Mouse (Mus musculus): Measurements from ENCODE around the gene Tmed4. TPM values are rescaled to one million over a fixed set of nuclear protein-coding genes. Genes with fewer than 3 reads are reported as not detected.

Gene Tmed4
- polyA plus RNA-seq, 2 experiments = 108 to 137 TPM

DNA sequence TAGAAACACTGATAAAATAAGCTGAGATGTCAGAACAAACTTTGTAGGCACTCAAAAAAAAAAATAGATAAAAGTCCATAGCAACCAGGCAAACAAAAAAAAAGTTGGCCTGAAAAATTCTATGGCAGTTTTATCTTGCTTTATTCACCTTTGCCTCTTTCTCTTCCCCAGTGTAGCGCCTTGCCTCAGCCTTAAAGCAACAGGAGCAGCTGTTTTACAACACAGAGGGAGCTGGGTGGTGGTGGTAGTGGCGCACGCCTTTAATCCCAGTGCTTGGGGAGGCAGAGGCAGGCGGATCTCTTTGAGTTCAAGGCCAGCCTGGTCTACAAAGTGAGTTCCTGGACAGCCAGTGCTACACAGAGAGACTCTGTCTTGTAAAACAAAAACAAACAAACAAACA is 41.6 kb downstream of the Tmed4 start:
- no peak for TF ChIP-seq POLR2A (IDR thresholded peaks at IDR 0.05; ENCODE audit: borderline replicate concordance, extremely low read depth, insufficient read depth, insufficient read length)
- no peak for DNase-seq (ENCODE audit: low spot score)
- Histone ChIP-seq H3K4me1 (ENCODE audit: control insufficient read depth, insufficient read depth, low read length) (no peaks in the 10 kb centered on the region), H3K27ac (replicated peaks; ENCODE audit: low read depth, low read length) (no peak overlapping the region), H3K9me3 (ENCODE audit: control insufficient read depth, low read length) (no peaks in the 10 kb centered on the region), H3K9ac (ENCODE audit: low read depth, low read length, severe bottlenecking) (no peak overlapping the region), H3K4me3 (replicated peaks; ENCODE audit: low read length) (no peak overlapping the region), H3K4me2 (replicated peaks; ENCODE audit: low read depth, low read length, severe bottlenecking) (no peak overlapping the region), H3K36me3 (ENCODE audit: control insufficient read depth, insufficient read depth, low read length) (no peaks in the 10 kb centered on the region), H3K27me3 (ENCODE audit: control insufficient read depth, insufficient read depth, low read length) (no peaks in the 10 kb centered on the region)
- 85% methylated on average over 4 of the region's 4 CpGs for WGBS
- ATAC-seq (ENCODE audit: low FRiP score, low read depth) = no peak

DNA sequence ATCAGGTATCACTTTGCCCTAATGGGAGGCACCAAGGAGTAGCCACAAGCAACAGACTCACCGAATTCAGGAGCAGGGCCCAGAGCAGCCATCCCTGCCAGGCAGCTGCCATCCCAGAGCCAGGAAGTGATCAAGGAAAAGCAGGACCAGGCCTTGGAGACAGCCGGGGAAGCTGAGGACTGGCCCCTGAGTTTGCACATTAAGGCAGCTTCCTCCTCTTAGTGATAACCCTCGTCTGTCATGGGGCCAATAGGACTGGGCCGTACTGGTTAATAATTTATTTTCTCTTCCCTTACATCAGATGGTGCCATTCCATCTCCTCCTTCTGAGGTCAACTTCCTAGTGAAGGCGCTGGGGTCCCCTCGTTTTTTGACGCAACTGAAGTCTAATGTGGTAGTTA is 44.7 kb downstream of the Tmed4 start, which contains the start of gene Npc1l1:
TSS of gene Npc1l1 (minus strand) at position 132 of the 400 bp plus-strand sequence.
- no peaks in the 10 kb centered on the region for H3K36me3 ChIP-seq (ENCODE audit: control insufficient read depth, insufficient read depth, low read length)
- H3K9me3 ChIP-seq (ENCODE audit: control insufficient read depth, low read length) = no peaks in the 10 kb centered on the region
- ATAC-seq (ENCODE audit: low FRiP score, low read depth) (no peak), DNase-seq (ENCODE audit: low spot score) (no peak)
- H3K4me3 ChIP-seq (replicated peaks; ENCODE audit: low read length) = no peak within 1 kb of the TSS
- TF ChIP-seq POLR2A (IDR thresholded peaks at IDR 0.05; ENCODE audit: borderline replicate concordance, extremely low read depth, insufficient read depth, insufficient read length) = no peak
- no peak within 1 kb of the TSS for H3K4me2 ChIP-seq (replicated peaks; ENCODE audit: low read depth, low read length, severe bottlenecking)
- 84% methylated on average over 7 of the region's 7 CpGs for WGBS
- no peak within 1 kb of the TSS for H3K27ac ChIP-seq (replicated peaks; ENCODE audit: low read depth, low read length)
- H3K9ac ChIP-seq (ENCODE audit: low read depth, low read length, severe bottlenecking) = no peak within 1 kb of the TSS
- no peaks in the 10 kb centered on the region for H3K27me3 ChIP-seq (ENCODE audit: control insufficient read depth, insufficient read depth, low read length)
- H3K4me1 ChIP-seq (ENCODE audit: control insufficient read depth, insufficient read depth, low read length) = no peaks in the 10 kb centered on the region

DNA sequence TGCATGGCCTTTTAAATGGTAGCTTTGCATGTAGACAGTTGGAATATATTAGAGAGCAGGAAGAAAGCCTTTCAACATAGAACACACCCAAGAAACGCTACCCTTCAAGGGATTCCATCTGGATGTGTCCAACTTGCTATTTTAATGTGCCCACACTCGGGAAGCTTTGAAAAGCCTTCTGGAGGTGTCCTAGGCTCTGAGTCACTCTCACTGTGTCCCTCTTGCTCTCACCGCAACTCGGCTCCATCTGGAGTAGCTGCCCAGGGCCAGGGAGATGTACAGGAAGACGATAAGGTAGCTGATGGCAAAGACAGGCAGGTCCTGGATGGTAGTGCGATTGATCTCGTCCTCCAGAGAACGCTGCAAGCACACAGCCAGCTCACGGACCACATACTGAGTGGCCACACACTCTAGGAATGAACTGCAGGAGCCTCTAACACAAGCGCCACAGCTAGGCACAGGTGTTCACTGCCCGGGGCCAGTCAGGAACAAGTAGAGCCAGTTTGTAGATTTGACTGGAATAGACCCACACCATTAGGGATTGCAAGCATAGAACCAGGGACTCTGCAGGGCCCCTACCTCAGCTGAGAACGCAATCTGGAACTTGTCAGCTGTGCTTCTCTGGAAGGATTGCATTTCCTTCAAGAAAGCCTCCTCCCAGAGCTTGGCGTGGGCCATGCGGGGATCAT is 50.0 kb downstream of the Tmed4 start:
- no peak overlapping the region for H3K9ac ChIP-seq (ENCODE audit: low read depth, low read length, severe bottlenecking)
- no peak for ATAC-seq (ENCODE audit: low FRiP score, low read depth)
- H3K4me3 ChIP-seq (replicated peaks; ENCODE audit: low read length) = no peak overlapping the region
- no peaks in the 10 kb centered on the region for H3K4me1 ChIP-seq (ENCODE audit: control insufficient read depth, insufficient read depth, low read length)
- no peaks in the 10 kb centered on the region for H3K36me3 ChIP-seq (ENCODE audit: control insufficient read depth, insufficient read depth, low read length)
- H3K27me3 ChIP-seq (ENCODE audit: control insufficient read depth, insufficient read depth, low read length) = no peaks in the 10 kb centered on the region
- H3K27ac ChIP-seq (replicated peaks; ENCODE audit: low read depth, low read length) = no peak overlapping the region
- DNase-seq (ENCODE audit: low spot score) = no peak
- H3K9me3 ChIP-seq (ENCODE audit: control insufficient read depth, low read length) = no peaks in the 10 kb centered on the region
- H3K4me2 ChIP-seq (replicated peaks; ENCODE audit: low read depth, low read length, severe bottlenecking) = no peak overlapping the region
- no peak for TF ChIP-seq POLR2A (IDR thresholded peaks at IDR 0.05; ENCODE audit: borderline replicate concordance, extremely low read depth, insufficient read depth, insufficient read length)
- WGBS = 74% methylated on average over 14 of the region's 14 CpGs

DNA sequence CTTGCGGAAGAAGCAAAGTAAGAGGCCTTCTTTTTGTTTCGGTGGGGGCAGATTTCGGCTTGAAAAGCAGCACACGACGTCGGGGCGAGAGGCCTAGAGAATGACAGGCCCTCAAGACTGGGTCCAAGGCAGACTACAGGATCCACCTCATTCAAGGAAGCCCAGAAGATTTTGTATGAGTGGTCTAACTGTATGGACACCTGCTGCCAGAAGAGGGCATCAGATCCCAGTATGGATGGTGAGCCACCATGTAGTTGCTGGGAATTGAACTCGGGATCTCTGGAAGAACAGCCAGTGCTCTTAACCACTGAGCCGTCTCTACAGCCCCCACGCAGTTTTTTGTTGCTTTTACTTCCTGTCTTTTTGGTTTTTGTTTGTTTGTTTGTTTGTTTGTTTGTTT is 52.5 kb downstream of the Tmed4 start:
- H3K27me3 ChIP-seq (ENCODE audit: control insufficient read depth, insufficient read depth, low read length) = no peaks in the 10 kb centered on the region
- no peak overlapping the region for H3K4me3 ChIP-seq (replicated peaks; ENCODE audit: low read length)
- 90% methylated on average over 10 of the region's 10 CpGs for WGBS
- H3K4me2 ChIP-seq (replicated peaks; ENCODE audit: low read depth, low read length, severe bottlenecking) = no peak overlapping the region
- no peak for ATAC-seq (ENCODE audit: low FRiP score, low read depth)
- no peaks in the 10 kb centered on the region for H3K4me1 ChIP-seq (ENCODE audit: control insufficient read depth, insufficient read depth, low read length)
- TF ChIP-seq POLR2A (IDR thresholded peaks at IDR 0.05; ENCODE audit: borderline replicate concordance, extremely low read depth, insufficient read depth, insufficient read length) = no peak
- no peaks in the 10 kb centered on the region for H3K36me3 ChIP-seq (ENCODE audit: control insufficient read depth, insufficient read depth, low read length)
- no peaks in the 10 kb centered on the region for H3K9me3 ChIP-seq (ENCODE audit: control insufficient read depth, low read length)
- H3K27ac ChIP-seq (replicated peaks; ENCODE audit: low read depth, low read length) = no peak overlapping the region
- DNase-seq (ENCODE audit: low spot score) = no peak
- H3K9ac ChIP-seq (ENCODE audit: low read depth, low read length, severe bottlenecking) = no peak overlapping the region

Other genes starting within 250 kb of the Tmed4 start
- 3.1 and 3.5 TPM in 2 replicates for gene Camk2b, start 208.5 kb downstream of the Tmed4 start, polyA plus RNA-seq (2012; rRNA removed)
- 1.5 TPM in 2 replicates for gene Camk2b, start 208.5 kb downstream of the Tmed4 start, polyA plus RNA-seq (2014; fragmentation: Nextera tagmentation; extraction: Ambion mirVana)
- 0.23 and 0.30 TPM in 2 replicates for gene A730071L15Rik, start 74.8 kb downstream of the Tmed4 start, polyA plus RNA-seq (2012; rRNA removed)
- 0.48 and 0.76 TPM in 2 replicates for gene A730071L15Rik, start 74.8 kb downstream of the Tmed4 start, polyA plus RNA-seq (2014; fragmentation: Nextera tagmentation; extraction: Ambion mirVana)
- 45.9 and 51.6 TPM in 2 replicates for gene Nudcd3, start 74.5 kb downstream of the Tmed4 start, polyA plus RNA-seq (2012; rRNA removed)
- gene Nudcd3, start 74.5 kb downstream of the Tmed4 start, polyA plus RNA-seq (2014; fragmentation: Nextera tagmentation; extraction: Ambion mirVana) = 32.1 and 38.5 TPM in 2 replicates
- 0.23 and 0.46 TPM in 2 replicates for gene Npc1l1, start 44.7 kb downstream of the Tmed4 start, polyA plus RNA-seq (2012; rRNA removed)
- 0.15 and 0.25 TPM in 2 replicates for gene Npc1l1, start 44.7 kb downstream of the Tmed4 start, polyA plus RNA-seq (2014; fragmentation: Nextera tagmentation; extraction: Ambion mirVana)
- 62.9 and 71.2 TPM in 2 replicates for gene Ddx56, start 7.1 kb downstream of the Tmed4 start, polyA plus RNA-seq (2012; rRNA removed)
- gene Ddx56, start 7.1 kb downstream of the Tmed4 start, polyA plus RNA-seq (2014; fragmentation: Nextera tagmentation; extraction: Ambion mirVana) = 92.4 and 93.4 TPM in 2 replicates
- 59.2 and 66.3 TPM in 2 replicates for gene Ogdh, start 16.8 kb upstream of the Tmed4 start, polyA plus RNA-seq (2012; rRNA removed)
- gene Ogdh, start 16.8 kb upstream of the Tmed4 start, polyA plus RNA-seq (2014; fragmentation: Nextera tagmentation; extraction: Ambion mirVana) = 79.4 and 86.6 TPM in 2 replicates
- gene Zmiz2, start 114.2 kb upstream of the Tmed4 start, polyA plus RNA-seq (2012; rRNA removed) = 34.1 and 47.4 TPM in 2 replicates
- 12.4 and 12.9 TPM in 2 replicates for gene Zmiz2, start 114.2 kb upstream of the Tmed4 start, polyA plus RNA-seq (2014; fragmentation: Nextera tagmentation; extraction: Ambion mirVana)
- gene Ppia, start 140.6 kb upstream of the Tmed4 start, polyA plus RNA-seq (2012; rRNA removed) = 2,776 and 3,384 TPM in 2 replicates
- gene Ppia, start 140.6 kb upstream of the Tmed4 start, polyA plus RNA-seq (2014; fragmentation: Nextera tagmentation; extraction: Ambion mirVana) = 4,586 and 4,744 TPM in 2 replicates
- 203 and 273 TPM in 2 replicates for gene H2afv, start 169.6 kb upstream of the Tmed4 start, polyA plus RNA-seq (2012; rRNA removed)
- gene H2afv, start 169.6 kb upstream of the Tmed4 start, polyA plus RNA-seq (2014; fragmentation: Nextera tagmentation; extraction: Ambion mirVana) = 548 and 588 TPM in 2 replicates
- gene Purb, start 201.0 kb upstream of the Tmed4 start, polyA plus RNA-seq (2012; rRNA removed) = 17.6 and 20.9 TPM in 2 replicates
- gene Purb, start 201.0 kb upstream of the Tmed4 start, polyA plus RNA-seq (2014; fragmentation: Nextera tagmentation; extraction: Ambion mirVana) = 24.8 and 27.1 TPM in 2 replicates
- gene Myo1g, start 246.1 kb upstream of the Tmed4 start, polyA plus RNA-seq (2012; rRNA removed) = 3.9 and 5.0 TPM in 2 replicates
- gene Myo1g, start 246.1 kb upstream of the Tmed4 start, polyA plus RNA-seq (2014; fragmentation: Nextera tagmentation; extraction: Ambion mirVana) = 3.1 and 3.2 TPM in 2 replicates

Data from limb, embryonic 14.5 days (tissue).